Mouse (Mus musculus): ENCODE data around the gene Olfr818. TPM values are rescaled to one million over a fixed set of nuclear protein-coding genes. Genes with fewer than 3 reads are reported as not detected.

Olfr818 gene
- polyA plus RNA-seq (2014; fragmentation: Illumina TruSeq; extraction: RNeasy Lipid Tissue Mini Kit (QIAGEN cat#74804); ENCODE audit: low read depth, low replicate concordance): not detected

DNA sequence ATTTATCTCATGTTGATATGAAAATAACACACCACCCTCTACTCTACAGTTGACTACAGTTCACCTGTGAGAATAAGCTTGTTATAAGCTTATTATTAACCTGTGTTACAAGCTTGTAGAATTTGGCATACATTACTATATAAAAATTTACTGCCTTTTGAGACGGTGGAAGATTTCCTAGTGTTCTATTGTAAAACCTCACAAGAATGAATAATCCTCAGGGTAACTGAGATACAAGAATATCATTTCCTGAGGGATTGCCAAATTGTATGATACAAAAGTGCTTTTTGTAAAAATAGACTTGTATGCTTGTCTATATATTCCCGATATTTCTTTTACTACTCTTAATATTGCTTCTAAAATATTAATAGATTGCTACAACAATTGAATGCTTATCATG lies at the start of gene Olfr818:
Olfr818 (minus strand) TSS at position 101 of the 400 bp plus-strand sequence.

DNA sequence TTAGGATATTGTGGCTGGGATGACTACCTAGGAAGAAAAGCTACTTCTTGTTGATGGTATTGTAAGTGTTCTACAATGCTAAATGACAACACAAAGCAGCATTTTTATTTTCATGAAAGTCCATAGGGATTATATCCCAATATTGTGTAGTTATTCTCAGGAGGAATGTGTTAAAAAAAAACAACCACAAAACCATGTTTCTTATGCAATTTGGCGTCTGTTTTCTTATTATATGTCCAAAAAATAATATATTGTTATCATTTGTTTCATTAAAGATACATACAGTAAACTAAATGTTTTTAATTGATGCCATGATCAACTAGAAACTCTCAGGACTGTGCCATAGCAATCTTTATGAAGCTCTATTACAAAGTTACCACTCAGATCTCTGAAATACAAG lies 36.1 kb upstream of the Olfr818 start, which contains the start of gene Gm10310:
Gm10310 (minus strand) TSS at position 101 of the 400 bp plus-strand sequence.

DNA sequence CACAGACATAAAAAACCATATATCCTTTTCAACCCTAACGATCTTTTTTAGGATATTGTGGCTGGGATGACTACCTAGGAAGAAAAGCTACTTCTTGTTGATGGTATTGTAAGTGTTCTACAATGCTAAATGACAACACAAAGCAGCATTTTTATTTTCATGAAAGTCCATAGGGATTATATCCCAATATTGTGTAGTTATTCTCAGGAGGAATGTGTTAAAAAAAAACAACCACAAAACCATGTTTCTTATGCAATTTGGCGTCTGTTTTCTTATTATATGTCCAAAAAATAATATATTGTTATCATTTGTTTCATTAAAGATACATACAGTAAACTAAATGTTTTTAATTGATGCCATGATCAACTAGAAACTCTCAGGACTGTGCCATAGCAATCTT lies 27.1 kb upstream of the Olfr818 start, which contains the start of gene Olfr247:
Olfr247 (minus strand) TSS at position 101 of the 400 bp plus-strand sequence.

DNA sequence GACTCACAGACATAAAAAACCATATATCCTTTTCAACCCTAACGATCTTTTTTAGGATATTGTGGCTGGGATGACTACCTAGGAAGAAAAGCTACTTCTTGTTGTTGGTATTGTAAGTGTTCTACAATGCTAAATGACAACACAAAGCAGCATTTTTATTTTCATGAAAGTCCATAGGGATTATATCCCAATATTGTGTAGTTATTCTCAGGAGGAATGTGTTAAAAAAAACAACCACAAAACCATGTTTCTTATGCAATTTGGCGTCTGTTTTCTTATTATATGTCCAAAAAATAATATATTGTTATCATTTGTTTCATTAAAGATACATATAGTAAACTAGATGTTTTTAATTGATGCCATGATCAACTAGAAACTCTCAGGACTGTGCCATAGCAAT lies 18.3 kb upstream of the Olfr818 start, which contains the start of gene Olfr819:
Olfr819 (minus strand) TSS at position 101 of the 400 bp plus-strand sequence.

DNA sequence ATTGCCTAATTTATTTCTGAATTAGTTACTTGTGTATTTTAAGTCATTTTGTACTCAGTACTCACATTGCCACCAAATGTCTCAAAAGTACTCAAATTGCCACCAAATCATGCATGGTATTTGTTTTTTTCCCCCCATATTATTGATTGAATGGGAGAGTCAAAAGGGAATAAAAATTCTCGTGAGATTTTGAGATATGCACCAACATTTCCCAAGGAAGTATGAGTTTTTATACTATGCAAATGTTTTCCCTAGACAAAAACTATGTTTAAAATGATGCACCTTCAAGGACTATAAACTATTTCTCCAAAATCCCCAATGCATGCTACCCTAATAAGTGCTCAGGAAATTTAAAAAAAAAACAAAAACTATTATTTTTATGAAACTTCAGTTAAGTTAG lies 33.4 kb downstream of the Olfr818 start, which contains the start of gene Olfr816:
Olfr816 (minus strand) TSS at position 101 of the 400 bp plus-strand sequence.

DNA sequence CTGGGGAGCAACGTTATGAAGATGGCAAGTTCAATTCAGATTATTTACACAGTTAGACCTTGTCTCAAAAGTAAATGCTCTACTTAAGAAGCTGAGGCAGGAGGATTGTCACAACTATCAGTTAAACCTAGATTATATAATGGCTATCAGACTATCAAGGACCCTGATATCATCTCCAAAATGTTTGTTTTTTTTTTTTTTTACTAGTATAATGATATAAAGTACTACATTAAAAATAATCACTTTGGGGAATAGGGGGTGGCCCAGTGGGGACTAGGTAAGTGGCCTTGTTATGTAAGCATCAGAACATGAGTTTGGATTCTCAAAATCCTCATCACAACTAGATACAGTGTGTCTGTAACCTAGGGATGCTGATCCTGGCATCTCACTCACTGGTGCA lies 43.1 kb downstream of the Olfr818 start, which contains the start of gene Olfr815:
Olfr815 (minus strand) TSS at position 101 of the 400 bp plus-strand sequence.

Other genes with a start within 250 kb of the Olfr818 start
- gene Olfr804, start 245.9 kb downstream of the Olfr818 start, polyA plus RNA-seq (2014; fragmentation: Illumina TruSeq; extraction: RNeasy Lipid Tissue Mini Kit (QIAGEN cat#74804); ENCODE audit: low read depth, low replicate concordance): not detected
- not detected for gene Olfr805, start 219.7 kb downstream of the Olfr818 start, polyA plus RNA-seq (2014; fragmentation: Illumina TruSeq; extraction: RNeasy Lipid Tissue Mini Kit (QIAGEN cat#74804); ENCODE audit: low read depth, low replicate concordance)
- gene Olfr806, start 207.2 kb downstream of the Olfr818 start, polyA plus RNA-seq (2014; fragmentation: Illumina TruSeq; extraction: RNeasy Lipid Tissue Mini Kit (QIAGEN cat#74804); ENCODE audit: low read depth, low replicate concordance): not detected
- gene Olfr807, start 191.3 kb downstream of the Olfr818 start, polyA plus RNA-seq (2014; fragmentation: Illumina TruSeq; extraction: RNeasy Lipid Tissue Mini Kit (QIAGEN cat#74804); ENCODE audit: low read depth, low replicate concordance): not detected
- gene Olfr808, start 183.6 kb downstream of the Olfr818 start, polyA plus RNA-seq (2014; fragmentation: Illumina TruSeq; extraction: RNeasy Lipid Tissue Mini Kit (QIAGEN cat#74804); ENCODE audit: low read depth, low replicate concordance): not detected
- gene Olfr809, start 174.5 kb downstream of the Olfr818 start, polyA plus RNA-seq (2014; fragmentation: Illumina TruSeq; extraction: RNeasy Lipid Tissue Mini Kit (QIAGEN cat#74804); ENCODE audit: low read depth, low replicate concordance): not detected
- not detected for gene Olfr810, start 154.2 kb downstream of the Olfr818 start, polyA plus RNA-seq (2014; fragmentation: Illumina TruSeq; extraction: RNeasy Lipid Tissue Mini Kit (QIAGEN cat#74804); ENCODE audit: low read depth, low replicate concordance)
- not detected for gene Olfr811, start 144.7 kb downstream of the Olfr818 start, polyA plus RNA-seq (2014; fragmentation: Illumina TruSeq; extraction: RNeasy Lipid Tissue Mini Kit (QIAGEN cat#74804); ENCODE audit: low read depth, low replicate concordance)
- not detected for gene Olfr812, start 103.0 kb downstream of the Olfr818 start, polyA plus RNA-seq (2014; fragmentation: Illumina TruSeq; extraction: RNeasy Lipid Tissue Mini Kit (QIAGEN cat#74804); ENCODE audit: low read depth, low replicate concordance)
- not detected for gene Olfr813, start 93.7 kb downstream of the Olfr818 start, polyA plus RNA-seq (2014; fragmentation: Illumina TruSeq; extraction: RNeasy Lipid Tissue Mini Kit (QIAGEN cat#74804); ENCODE audit: low read depth, low replicate concordance)
- gene Olfr814, start 69.2 kb downstream of the Olfr818 start, polyA plus RNA-seq (2014; fragmentation: Illumina TruSeq; extraction: RNeasy Lipid Tissue Mini Kit (QIAGEN cat#74804); ENCODE audit: low read depth, low replicate concordance): not detected
- gene Olfr815, start 43.2 kb downstream of the Olfr818 start, polyA plus RNA-seq (2014; fragmentation: Illumina TruSeq; extraction: RNeasy Lipid Tissue Mini Kit (QIAGEN cat#74804); ENCODE audit: low read depth, low replicate concordance): not detected
- gene Olfr816, start 33.5 kb downstream of the Olfr818 start, polyA plus RNA-seq (2014; fragmentation: Illumina TruSeq; extraction: RNeasy Lipid Tissue Mini Kit (QIAGEN cat#74804); ENCODE audit: low read depth, low replicate concordance): not detected
- gene Olfr819, start 18.2 kb upstream of the Olfr818 start, polyA plus RNA-seq (2014; fragmentation: Illumina TruSeq; extraction: RNeasy Lipid Tissue Mini Kit (QIAGEN cat#74804); ENCODE audit: low read depth, low replicate concordance): not detected
- gene Olfr247, start 27.0 kb upstream of the Olfr818 start, polyA plus RNA-seq (2014; fragmentation: Illumina TruSeq; extraction: RNeasy Lipid Tissue Mini Kit (QIAGEN cat#74804); ENCODE audit: low read depth, low replicate concordance): not detected
- gene Gm10310, start 36.0 kb upstream of the Olfr818 start, polyA plus RNA-seq (2014; fragmentation: Illumina TruSeq; extraction: RNeasy Lipid Tissue Mini Kit (QIAGEN cat#74804); ENCODE audit: low read depth, low replicate concordance): not detected
- gene Olfr820, start 63.5 kb upstream of the Olfr818 start, polyA plus RNA-seq (2014; fragmentation: Illumina TruSeq; extraction: RNeasy Lipid Tissue Mini Kit (QIAGEN cat#74804); ENCODE audit: low read depth, low replicate concordance): not detected
- gene Olfr821, start 81.2 kb upstream of the Olfr818 start, polyA plus RNA-seq (2014; fragmentation: Illumina TruSeq; extraction: RNeasy Lipid Tissue Mini Kit (QIAGEN cat#74804); ENCODE audit: low read depth, low replicate concordance): not detected
- gene Olfr822, start 122.1 kb upstream of the Olfr818 start, polyA plus RNA-seq (2014; fragmentation: Illumina TruSeq; extraction: RNeasy Lipid Tissue Mini Kit (QIAGEN cat#74804); ENCODE audit: low read depth, low replicate concordance): not detected
- gene Olfr823, start 166.3 kb upstream of the Olfr818 start, polyA plus RNA-seq (2014; fragmentation: Illumina TruSeq; extraction: RNeasy Lipid Tissue Mini Kit (QIAGEN cat#74804); ENCODE audit: low read depth, low replicate concordance): not detected
- not detected for gene Olfr824, start 180.9 kb upstream of the Olfr818 start, polyA plus RNA-seq (2014; fragmentation: Illumina TruSeq; extraction: RNeasy Lipid Tissue Mini Kit (QIAGEN cat#74804); ENCODE audit: low read depth, low replicate concordance)
- not detected for gene Olfr825, start 217.7 kb upstream of the Olfr818 start, polyA plus RNA-seq (2014; fragmentation: Illumina TruSeq; extraction: RNeasy Lipid Tissue Mini Kit (QIAGEN cat#74804); ENCODE audit: low read depth, low replicate concordance)
- not detected for gene Olfr826, start 235.1 kb upstream of the Olfr818 start, polyA plus RNA-seq (2014; fragmentation: Illumina TruSeq; extraction: RNeasy Lipid Tissue Mini Kit (QIAGEN cat#74804); ENCODE audit: low read depth, low replicate concordance)